Mouse (Mus musculus) fibroblast of lung, adult 2 months (primary cell): ENCODE data around the gene Cdkl1.

ENCODE experiments used
- DNase-seq: peaks from one replicate; pipeline ENCODE4 v3.0.0-alpha.2; 2011; ENCODE audit warnings: low read depth

The Cdkl1 gene

DNA sequence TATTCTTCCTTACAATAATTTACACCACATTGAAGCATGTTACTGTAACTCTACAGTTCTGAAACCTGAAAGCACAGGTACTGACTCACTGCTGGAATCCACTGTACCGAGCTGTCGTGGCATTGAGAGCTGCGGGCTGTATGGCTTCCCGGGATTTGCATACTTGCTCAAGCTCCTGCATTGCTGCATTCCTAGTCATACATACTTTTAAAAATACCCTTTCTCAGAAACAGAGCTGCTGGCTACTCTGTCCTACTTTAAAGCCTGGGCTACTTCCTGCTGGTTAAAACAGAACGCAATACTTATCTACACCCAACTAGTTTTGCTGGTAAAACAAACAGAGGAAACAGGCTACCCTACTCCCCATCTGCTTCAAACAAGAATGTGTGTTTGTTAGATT, 46.9 kb downstream of the Cdkl1 start:
- DNase-seq = no peak

DNA sequence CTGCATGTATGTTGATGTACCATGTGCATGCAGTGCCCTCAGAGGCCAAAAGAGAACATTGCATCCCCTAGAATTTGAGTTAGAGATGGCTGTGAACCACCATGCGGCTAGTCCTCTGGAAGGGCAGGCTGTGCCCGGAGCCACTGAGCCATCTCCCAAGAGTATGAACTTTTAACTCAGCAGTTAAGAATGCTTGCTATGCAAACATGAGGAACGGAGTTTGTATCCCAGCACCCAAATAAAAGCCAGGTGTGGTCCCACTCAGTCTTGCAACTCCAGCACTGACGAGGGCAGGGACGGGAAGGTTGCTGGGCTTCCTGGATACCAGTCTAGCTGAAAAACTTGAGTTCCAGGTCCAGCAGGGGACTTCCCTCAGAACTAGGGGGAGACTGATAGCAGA, 49.1 kb downstream of the Cdkl1 start:
- no peak for DNase-seq

DNA sequence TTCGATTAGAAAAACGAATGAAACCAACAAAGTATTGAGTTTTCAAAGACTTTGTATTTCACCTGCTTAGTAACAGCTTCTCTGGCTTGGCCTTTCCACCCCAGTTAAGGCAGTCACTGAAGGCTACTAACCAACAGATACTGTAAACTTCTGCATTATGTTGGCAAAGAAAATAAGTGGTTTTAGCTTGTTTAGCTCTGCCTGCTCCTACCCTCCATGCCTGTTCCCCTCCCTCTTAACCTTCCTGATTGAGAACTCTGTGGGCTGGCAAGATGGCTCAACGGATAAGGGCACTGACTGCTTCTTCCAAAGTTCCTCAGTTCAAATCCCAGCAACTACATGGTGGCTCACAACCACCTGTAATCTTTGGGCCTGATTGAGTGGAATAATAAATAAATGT, 57.1 kb downstream of the Cdkl1 start:
- no peak for DNase-seq

DNA sequence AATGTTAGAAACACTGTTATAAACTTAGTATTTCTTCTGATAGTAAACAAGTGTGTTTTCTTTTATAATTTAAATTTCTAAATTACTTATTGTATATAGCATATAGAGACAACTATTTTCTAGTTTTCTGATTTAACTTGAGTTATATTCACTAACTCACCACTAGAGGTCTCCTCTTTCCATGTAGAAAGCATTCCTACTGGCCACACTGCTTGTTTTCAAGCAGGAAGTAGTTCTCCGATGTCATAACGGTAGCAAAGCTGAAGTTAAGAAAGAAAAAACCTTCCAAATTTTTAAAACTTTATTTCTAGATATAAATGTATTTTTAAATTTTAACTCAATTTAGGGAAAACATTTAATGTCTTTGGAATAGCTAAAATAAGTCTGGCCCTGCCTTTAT, 57.5 kb downstream of the Cdkl1 start:
- no peak for DNase-seq

DNA sequence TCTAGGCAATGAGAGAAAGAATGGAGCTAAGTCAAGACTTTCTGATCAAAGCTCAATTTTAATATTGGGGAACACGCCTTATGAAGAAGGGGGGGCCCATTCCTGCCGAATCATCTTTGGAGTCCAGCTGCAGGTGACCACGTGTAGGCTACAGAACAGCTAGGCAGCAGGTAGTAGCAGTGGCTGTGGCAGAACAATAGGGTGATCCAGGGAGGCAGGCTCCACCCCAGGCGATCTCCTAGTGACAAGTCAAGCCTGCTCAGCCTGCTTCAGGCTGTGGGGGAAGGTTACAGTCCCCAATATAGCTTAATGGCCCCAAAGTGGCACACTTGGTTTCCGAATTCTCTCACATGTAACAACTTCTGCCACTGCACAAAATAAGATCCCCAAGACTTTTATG, 58.8 kb downstream of the Cdkl1 start:
- no peak for DNase-seq

DNA sequence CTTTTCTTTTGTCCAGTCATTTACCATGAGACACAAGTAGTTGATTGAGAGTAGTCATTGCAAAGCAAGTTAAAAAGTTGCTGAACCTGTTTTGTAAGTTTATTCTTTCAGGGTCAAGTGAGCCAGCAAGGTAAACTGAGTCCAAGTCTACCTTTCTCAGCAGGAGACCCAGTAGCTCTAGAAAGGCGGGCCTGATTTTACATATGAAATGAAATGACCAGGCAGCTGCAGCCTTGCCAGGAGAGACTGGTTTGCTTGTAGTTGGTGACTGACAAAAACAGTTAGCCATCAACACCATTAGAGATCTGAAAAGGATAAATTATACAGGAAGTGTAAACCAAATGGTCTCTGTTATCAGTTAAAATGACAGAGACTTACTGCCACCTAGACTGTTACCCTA, 60.8 kb downstream of the Cdkl1 start:
- DNase-seq = no peak

DNA sequence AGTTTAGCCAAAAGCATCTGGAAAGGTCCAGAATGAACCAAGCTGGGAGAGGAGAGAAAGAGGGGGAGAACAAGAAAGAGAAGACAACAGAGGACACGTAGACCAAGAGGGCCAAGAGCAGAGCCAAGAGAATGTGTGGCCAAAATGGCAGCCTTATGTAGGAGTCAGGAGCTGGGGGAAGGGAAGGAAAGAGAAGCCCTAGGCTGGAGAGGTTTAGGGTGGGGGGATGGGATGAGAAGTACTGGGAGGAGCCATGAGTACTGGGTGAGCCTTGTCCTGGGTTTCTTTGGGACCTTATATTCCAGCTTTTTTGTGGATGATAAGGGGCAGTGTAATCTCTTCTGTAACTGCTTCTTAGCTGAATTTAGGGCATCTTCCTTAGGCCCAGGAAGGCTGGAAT, 61.8 kb downstream of the Cdkl1 start:
- no peak for DNase-seq

DNA sequence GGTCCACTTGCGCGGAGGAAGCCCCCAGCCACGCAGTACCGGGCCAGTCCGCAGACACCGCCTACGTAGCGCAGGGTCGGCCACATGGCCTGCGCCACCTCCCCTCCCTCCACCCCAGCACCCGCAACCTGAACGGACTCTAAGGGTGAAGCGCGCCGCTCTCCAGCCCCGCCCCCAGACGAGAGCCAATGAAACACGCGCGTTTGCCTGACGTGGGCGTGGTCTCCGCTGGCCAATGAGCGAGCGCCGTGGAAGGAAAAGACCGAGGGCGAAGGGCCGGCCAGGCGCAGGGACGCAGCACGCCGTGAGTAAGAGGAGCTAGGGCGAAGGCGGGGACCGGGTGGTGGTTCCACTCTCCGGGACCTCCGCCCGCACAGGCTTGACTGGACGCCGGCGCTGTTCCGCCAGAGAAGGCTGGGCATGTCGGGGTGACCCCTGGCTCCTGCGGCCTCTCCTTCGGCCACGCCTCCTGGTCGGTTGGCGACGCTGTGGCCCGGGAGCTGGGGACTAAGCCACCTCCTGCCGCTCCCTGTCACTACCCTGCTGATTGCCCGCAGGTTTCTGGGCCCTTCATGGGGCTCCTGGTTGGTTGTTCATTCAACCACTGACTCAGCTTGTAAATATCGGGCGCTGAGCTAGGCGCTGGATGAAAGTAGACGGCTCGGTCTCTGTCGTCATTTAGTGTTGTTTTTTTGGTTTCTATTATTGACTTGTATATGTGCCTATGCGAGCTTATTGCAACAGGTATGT, 66.2 kb downstream of the Cdkl1 start, which contains the start of the genes L2hgdh and Atp5s:
Gene L2hgdh, minus strand, starts transcription at position 163 of the 750 bp plus-strand sequence.
Gene Atp5s, plus strand, starts transcription at position 240 of the 750 bp plus-strand sequence.
- peak; percentile 82 for DNase-seq

DNA sequence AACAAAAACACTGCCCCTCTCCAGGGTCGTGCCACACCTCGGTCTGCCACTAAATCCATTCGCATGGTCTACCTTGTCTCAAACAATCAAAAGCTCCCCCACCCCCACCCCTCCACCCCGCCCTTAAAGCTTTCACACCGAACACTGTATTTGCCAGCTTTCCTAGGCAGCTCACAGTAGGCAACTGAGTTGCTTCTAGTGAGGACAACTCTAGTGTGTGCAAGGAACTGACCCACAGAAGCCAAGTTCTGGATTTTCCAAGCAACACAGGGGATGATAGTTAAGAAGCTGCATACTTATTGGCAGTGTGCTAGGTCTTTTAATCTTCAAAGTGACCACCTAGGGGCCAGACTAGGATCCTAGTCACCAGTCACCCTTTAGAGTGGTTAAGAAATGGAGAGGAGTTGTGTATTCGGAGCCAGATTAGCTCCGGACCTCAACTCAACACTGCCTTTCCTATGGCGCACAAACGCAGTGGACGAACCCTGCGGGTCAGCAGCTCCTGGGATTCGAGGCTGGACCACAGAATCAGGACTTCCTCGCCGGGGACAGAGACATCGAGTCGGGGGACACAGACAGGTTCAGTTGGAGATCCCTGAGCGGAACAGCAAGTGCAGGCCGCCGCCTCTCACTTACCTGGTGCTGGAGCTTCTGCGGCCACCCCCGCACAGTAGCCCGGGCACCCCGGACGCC, 66.9 kb downstream of the Cdkl1 start:
- no peak for DNase-seq

DNA sequence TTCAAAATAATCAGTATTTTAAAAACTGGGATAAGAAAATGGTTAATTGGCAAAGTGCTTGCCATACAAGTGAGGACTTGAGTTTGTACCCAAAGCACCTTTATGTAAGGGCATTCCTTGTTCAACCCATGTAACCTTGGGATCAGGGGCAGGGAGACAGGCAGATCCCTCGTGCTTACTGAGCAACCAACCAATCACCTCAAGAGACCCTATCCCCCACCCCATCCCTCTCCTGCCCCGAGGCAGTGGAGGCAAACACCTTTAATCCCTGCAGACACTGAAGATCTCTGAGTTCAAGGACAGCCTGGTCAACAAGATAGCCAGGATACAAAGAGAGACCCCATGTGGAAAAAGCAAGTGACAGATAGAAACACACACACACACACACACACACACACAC, 67.7 kb downstream of the Cdkl1 start:
- DNase-seq = no peak

DNA sequence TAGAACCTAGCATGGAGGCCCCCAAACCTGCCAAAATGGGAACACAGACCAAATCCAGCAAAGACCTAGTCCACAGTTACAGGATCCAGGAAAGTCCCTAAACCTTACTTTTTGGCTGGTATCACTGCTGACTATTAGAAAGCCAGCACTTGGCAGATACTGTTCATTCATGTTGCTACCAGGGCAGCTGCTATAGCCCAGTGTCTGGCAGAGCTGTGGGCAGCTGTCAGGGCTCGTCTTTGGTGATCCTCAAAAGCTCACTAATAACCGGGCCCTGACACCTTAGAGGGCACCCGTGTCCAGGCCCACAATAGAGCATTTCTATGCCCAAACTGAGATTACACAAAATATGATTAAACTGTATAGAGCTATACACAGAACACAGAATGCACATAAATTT, 68.2 kb downstream of the Cdkl1 start:
- no peak for DNase-seq

DNA sequence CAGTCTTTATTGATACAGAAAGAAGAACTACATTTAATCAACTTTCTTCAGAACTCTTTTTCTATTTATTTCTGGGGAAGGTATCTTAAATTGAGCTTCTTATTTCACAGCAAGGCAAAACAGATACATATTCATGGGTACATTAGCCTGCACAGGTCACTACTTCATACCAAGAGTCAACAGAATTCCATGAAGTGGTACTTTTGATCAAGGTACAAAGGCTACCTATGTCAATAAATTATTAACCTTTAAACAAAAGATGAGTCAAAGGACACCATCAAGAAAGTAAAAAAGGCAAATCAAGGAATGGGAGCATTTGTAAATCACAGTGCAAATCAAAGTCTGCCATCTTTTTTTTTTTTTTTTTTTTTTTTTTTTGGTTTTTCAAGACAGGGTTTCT, 77.4 kb downstream of the Cdkl1 start:
- DNase-seq = no peak

DNA sequence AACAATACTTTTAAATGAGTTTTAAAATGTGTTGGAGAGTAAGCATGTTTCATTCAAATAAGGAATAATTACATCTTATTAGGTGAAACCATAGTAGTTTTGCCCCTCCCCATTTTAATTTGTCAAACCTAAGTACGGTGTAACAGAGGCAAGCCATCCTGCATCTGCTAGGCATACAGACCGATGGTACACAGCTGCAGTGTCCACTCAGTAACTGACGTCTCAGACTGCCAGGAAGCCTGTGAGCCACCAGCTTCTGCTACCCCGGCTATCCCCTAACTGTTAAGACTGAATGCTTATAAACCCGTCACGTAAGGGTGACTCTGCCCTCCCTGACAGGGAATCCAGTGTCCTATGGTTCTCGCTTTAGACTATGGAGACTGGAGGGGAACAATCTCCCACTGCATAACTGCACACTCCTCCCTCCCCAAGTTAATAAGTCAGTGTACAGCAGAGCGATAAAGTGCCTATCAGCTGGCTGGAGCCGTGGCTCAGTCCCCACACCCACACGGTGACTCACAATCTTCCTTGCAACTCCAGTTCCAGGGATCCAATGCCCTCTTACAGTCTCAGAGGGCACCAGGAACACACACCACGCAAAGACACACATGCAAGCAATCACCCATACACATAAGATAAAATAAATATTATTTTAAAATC, 86.1 kb downstream of the Cdkl1 start:
- no peak for DNase-seq

DNA sequence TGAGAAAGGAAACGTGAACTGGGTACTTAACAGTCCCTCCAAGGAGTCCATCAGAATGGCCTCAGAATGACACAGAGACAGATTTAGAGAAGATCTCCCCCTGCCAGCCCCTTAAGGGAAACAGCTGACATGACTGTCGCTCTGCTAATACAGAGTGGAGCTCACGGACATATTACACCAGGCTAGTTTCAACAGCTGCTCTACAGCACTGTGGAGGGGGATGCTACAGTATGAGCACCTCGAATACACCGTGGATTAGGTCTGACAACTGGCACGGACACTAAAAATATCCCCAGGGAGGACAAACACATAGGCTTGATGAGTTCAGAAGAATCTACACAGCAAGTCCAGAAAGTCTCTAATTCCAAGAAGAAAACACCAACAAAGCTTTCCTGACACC, 92.7 kb downstream of the Cdkl1 start:
- DNase-seq = no peak
